Mouse (Mus musculus) bone marrow macrophage, adult 2 months (primary cell): Measurements from ENCODE around the gene Kcnh4. TPM values are rescaled to one million over a fixed set of nuclear protein-coding genes. Genes with fewer than 3 reads are reported as not detected.

Source experiments
- H3K27ac ChIP-seq: 2 replicates; pipeline ENCODE4 v1.5.1; 2012; ENCODE audit warnings: low read depth, low read length; ENCODE audit not compliant: insufficient read depth
- H3K4me1 ChIP-seq: 2 replicates; pipeline ENCODE4 v1.6.1; 2012; ENCODE audit warnings: low read length; ENCODE audit not compliant: control insufficient read depth, insufficient read depth
- H3K4me3 ChIP-seq: 2 replicates; pipeline ENCODE4 v1.5.1; 2012; ENCODE audit warnings: mild to moderate bottlenecking, low read length, moderate library complexity; ENCODE audit not compliant: insufficient read depth
- CTCF ChIP-seq: IDR thresholded peaks from 2 replicates; pipeline ENCODE4 v1.5.1; 2012; ENCODE audit warnings: low read depth, mild to moderate bottlenecking, low read length, moderate library complexity
- POLR2A ChIP-seq: IDR thresholded peaks from 2 replicates; pipeline ENCODE4 v1.6.1; 2012; ENCODE audit warnings: mild to moderate bottlenecking, low read depth, low read length, borderline replicate concordance
- polyA plus RNA-seq: library from polyadenylated mRNA; stranded (reverse); fragments of >200 nt; gene quantifications from 2 replicates; pipeline ENCODE4 v1.2.4, GENCODE M21; 2012; ENCODE audit not compliant: missing spikeins, insufficient read depth, insufficient read length

Kcnh4 gene
- polyA plus RNA-seq, 1 experiment, result not detected

- no peak for TF ChIP-seq CTCF
- TF ChIP-seq POLR2A, result no peak
- peak overlapping the region; percentile 87 for H3K27ac ChIP-seq
- H3K4me1 ChIP-seq, result peaks cover 63% of the 10 kb centered on the region
- H3K4me3 ChIP-seq, result peak overlapping the region; percentile 26
Measured at GRCm38 (mm10) chr11:100721776-100722492, 37.8 kb downstream of the Kcnh4 start.

- Histone ChIP-seq H3K4me3 (peak overlapping the region; percentile 28), H3K4me1 (peaks cover 63% of the 10 kb centered on the region), H3K27ac (peak overlapping the region; percentile 87)
- no peak for TF ChIP-seq POLR2A
- TF ChIP-seq CTCF, result no peak
Measured at GRCm38 (mm10) chr11:100721254-100721653, 38.5 kb downstream of the Kcnh4 start.

GRCm38 (mm10) chr11:100720345-100720744 is 39.4 kb downstream of the Kcnh4 start:
- peak overlapping the region; percentile 87 for H3K27ac ChIP-seq
- TF ChIP-seq POLR2A (no peak), CTCF (no peak)
- peak overlapping the region; percentile 28 for H3K4me3 ChIP-seq
- H3K4me1 ChIP-seq, result peaks cover 56% of the 10 kb centered on the region

GRCm38 (mm10) chr11:100719893-100720292 is 39.8 kb downstream of the Kcnh4 start:
- Histone ChIP-seq H3K4me3 (no peak overlapping the region; the same call in 1 of the 2 replicates), H3K27ac (peak overlapping the region; percentile 87), H3K4me1 (peaks cover 52% of the 10 kb centered on the region)
- TF ChIP-seq POLR2A (no peak), CTCF (no peak)

GRCm38 (mm10) chr11:100719312-100719711 is 40.4 kb downstream of the Kcnh4 start:
- H3K27ac ChIP-seq, result peak overlapping the region; percentile 87
- TF ChIP-seq CTCF (no peak), POLR2A (no peak)
- H3K4me1 ChIP-seq, result peaks cover 48% of the 10 kb centered on the region

GRCm38 (mm10) chr11:100718866-100719265 is 40.9 kb downstream of the Kcnh4 start:
- Histone ChIP-seq H3K27ac (peak overlapping the region; percentile 54), H3K4me1 (peaks cover 49% of the 10 kb centered on the region), H3K4me3 (no peak overlapping the region)
- TF ChIP-seq CTCF (no peak), POLR2A (no peak)

More at GRCm38 (mm10) chr11:100719312-100719711, 40.4 kb downstream of the Kcnh4 start:
- no peak overlapping the region for H3K4me3 ChIP-seq

- no peak for TF ChIP-seq POLR2A
- no peak for TF ChIP-seq CTCF
- peaks cover 48% of the 10 kb centered on the region for H3K4me1 ChIP-seq
- no peak overlapping the region for H3K27ac ChIP-seq
- H3K4me3 ChIP-seq, result no peak overlapping the region
Measured at GRCm38 (mm10) chr11:100718462-100718861, 41.3 kb downstream of the Kcnh4 start.

GRCm38 (mm10) chr11:100716649-100717048 is 43.1 kb downstream of the Kcnh4 start:
- H3K4me3 ChIP-seq, result no peak overlapping the region
- TF ChIP-seq POLR2A, result no peak
- H3K4me1 ChIP-seq, result peaks cover 44% of the 10 kb centered on the region
- no peak overlapping the region for H3K27ac ChIP-seq

- TF ChIP-seq CTCF, result no peak
- TF ChIP-seq POLR2A, result no peak
Measured at GRCm38 (mm10) chr11:100714948-100715347, 44.8 kb downstream of the Kcnh4 start.

GRCm38 (mm10) chr11:100714534-100714915 is 45.2 kb downstream of the Kcnh4 start:
- H3K4me3 ChIP-seq, result peak overlapping the region; percentile 51
- H3K4me1 ChIP-seq, result peaks cover 37% of the 10 kb centered on the region
- peak overlapping the region; percentile 55 for H3K27ac ChIP-seq
- no peak for TF ChIP-seq POLR2A
- peak; percentile 76 for TF ChIP-seq CTCF

More at GRCm38 (mm10) chr11:100714948-100715347, 44.8 kb downstream of the Kcnh4 start:
- Histone ChIP-seq H3K4me3 (no peak overlapping the region), H3K4me1 (peaks cover 41% of the 10 kb centered on the region), H3K27ac (no peak overlapping the region)
